Mouse (Mus musculus): Measurements from ENCODE around the gene 2310034G01Rik.

2310034G01Rik gene

DNA sequence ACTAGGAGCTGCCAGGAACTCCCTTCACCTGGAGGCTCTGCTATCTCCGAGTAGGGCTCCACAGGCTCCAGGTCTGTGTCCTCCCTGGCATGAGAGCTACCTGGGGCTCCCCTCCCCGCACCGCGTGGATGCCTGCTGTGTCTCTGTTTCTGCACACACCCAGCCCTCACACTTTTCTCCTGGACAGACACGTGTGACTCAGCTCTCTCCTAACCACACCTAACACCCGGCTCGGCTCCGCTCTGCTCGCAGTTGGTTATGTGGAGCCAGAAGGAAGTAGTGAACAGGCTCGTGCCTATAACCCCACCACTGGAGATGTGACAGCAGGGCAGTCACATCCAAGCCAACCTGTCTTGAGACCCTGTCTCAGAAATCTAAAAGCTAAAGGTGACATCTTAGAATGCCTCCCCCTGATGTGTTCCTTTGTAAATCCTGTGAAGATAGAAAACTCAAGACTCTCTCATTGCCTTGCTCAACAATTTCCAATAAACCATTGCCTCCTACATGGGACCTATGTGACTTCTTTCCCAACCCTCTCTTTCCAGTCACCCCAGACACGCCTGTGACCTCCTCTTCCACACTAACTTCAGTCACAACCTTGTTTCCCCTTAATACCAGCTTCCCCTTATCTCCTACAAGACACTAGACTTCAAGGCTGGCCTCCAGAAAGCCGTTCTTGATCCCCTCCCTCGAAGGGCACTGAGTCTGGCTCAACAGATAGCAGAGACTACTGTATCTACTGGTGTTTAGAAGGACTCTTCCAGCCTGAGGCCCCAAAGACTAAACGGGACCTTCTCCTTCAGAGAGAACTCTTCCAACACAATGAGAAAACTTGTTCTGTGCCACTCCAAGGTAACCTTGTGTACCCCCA is 35.0 kb downstream of the 2310034G01Rik start:
- DNase-seq: no peak

- DNase-seq: peak; percentile 37
These were observed 35.9 kb downstream of the 2310034G01Rik start for GRCm38 (mm10) chr19:46314151-46314601.

DNA sequence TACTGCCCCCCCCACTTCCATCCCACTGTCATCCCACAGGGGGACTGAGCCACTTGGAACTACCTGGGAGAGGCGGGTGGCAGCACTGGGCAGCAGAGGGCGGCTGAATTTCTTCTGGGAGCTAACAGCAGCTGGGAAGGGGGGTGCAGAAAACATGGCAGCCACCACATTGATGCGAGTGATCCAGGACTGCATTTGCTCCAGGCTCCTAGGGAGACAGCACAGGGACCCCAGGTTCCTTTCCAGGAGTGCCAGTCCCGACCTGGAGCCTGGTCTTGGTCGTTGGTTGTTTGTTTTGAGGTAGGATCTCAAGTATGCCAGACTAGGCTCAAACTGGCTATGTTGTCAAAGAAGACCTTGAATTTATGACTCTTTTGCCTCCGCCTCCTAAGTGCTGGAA is 36.5 kb downstream of the 2310034G01Rik start:
- no peak for DNase-seq

- DNase-seq: no peak
These were observed 37.0 kb downstream of the 2310034G01Rik start for GRCm38 (mm10) chr19:46313116-46313515.

DNA sequence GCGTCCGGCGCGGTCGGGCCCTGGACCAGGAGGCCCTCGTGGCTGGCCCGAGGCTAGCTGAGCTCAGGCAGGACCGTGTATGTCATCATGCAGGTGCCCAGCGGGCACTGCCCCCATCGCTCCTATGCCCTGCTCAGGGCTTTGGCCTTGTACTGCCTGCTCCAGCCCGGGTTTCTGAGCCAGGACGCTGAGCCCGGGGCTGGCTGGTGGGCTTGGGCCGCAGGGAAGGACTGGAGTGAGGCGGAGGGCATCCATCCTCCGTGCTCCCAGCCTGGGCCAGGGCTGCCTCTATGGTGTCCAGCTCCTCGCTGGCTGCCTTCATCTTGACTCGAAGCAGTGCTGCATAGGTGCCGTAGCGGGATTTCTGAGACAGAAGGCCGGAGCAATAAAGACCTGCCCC is 37.5 kb downstream of the 2310034G01Rik start:
- DNase-seq: no peak

- DNase-seq: no peak
These were observed 38.8 kb downstream of the 2310034G01Rik start for GRCm38 (mm10) chr19:46311341-46311740.

DNA sequence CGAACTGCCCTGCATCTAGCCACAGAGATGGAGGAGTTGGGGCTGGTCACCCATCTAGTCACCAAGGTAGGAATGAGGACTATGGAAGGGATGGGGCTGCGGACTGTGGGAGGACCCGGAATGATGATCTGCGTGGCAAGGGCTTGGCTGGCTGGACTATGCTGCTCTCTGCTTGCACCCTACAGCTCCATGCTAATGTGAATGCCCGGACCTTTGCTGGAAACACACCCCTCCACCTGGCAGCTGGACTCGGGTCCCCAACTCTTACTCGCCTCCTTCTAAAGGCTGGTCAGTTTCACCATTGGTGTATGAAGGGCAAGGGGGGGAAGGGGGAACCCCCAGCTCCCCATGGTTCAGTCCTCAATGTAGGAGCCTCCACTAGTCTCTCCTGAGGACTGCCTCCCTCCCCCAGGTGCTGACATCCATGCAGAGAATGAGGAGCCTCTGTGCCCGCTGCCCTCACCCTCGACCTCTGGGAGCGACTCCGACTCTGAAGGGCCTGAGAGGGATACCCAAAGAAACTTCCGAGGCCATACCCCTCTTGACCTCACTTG is 39.7 kb downstream of the 2310034G01Rik start:
- DNase-seq: no peak

GRCm38 (mm10) chr19:46309651-46310305 is 40.3 kb downstream of the 2310034G01Rik start:
- no peak for DNase-seq

DNA sequence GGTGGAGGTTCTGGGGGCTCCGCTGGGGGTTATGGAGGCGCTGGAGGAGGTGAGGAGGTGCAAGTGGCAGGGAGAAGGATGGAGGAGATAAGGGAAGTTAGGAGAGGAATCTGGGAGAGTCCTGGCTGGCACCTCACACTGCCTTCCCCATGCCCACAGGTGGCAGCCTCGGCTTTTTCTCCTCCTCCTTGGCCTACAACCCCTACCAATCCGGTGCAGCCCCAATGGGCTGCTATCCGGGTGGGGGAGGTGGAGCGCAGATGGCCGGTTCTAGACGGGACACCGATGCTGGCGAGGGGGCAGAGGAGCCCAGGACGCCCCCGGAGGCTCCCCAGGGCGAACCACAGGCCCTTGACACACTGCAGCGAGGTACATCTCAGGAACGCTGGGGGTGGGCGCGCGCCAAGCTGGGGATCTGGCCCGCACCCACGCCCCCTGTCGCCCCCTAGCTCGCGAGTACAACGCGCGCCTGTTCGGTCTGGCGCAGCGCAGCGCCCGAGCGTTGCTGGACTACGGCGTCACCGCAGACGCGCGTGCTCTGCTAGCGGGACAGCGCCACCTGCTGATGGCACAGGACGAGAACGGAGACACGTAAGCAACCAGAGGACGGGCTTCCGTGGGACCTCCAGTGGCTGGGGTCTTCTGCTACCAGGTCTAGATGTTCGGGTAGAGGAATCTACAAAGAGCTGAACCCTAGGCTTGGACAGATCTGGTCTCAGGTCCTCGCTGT is 41.2 kb downstream of the 2310034G01Rik start:
- peak; percentile 90 for DNase-seq

DNA sequence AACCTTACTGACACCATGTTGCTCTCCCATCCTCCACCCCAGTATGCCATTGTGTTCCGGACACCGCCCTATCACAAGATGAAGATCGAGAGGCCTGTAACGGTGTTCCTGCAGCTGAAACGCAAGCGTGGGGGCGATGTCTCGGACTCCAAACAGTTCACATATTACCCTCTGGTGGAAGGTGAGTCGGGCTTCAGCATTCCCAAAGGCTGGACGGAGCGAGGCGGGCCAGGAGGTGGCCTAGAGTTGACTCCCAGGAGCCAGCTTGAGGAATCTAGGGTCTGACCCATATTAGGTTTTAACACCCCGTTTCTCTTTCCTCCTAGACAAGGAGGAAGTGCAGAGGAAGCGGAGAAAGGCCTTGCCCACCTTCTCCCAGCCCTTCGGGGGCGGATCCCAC is 41.8 kb downstream of the 2310034G01Rik start:
- DNase-seq: no peak

DNA sequence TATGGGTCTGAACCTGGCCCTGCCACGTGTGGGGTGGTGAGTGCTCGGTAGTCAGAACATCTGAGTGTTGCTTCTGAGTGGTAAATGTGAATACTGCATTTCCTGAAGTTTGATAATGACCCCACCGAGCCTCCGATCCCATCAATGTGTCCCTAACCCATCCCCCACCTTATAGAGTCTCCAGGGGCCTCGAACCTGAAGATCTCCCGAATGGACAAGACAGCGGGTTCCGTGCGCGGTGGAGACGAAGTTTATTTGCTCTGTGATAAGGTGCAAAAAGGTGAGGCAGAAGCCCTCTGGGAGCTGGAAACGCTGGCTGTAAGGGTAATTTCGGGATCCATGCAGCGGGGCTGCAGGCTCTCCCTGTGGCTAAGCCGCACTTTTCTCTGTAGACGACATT is 42.3 kb downstream of the 2310034G01Rik start:
- DNase-seq: no peak

DNA sequence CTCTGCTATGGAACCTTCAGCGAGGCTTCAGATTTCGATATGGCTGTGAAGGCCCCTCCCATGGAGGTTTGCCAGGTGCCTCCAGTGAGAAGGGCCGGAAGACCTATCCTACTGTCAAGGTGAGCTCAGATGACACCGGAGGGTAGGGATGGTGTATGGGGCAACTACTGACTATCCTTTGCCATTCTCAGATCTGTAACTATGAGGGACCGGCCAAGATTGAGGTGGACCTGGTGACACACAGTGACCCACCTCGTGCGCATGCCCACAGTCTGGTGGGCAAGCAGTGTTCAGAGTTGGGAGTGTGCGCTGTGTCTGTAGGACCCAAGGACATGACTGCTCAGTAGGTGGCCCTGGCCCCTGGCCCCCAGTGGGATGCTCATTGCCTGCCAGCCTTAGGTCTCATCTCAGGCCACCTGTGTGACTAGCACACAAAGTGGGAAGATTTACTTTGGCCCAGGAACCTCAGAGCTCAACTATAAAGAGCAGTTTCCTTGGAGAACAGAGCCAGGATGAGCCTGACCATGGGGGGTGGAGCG is 43.3 kb downstream of the 2310034G01Rik start:
- no peak for DNase-seq

- no peak for DNase-seq
These were observed 43.9 kb downstream of the 2310034G01Rik start for GRCm38 (mm10) chr19:46306268-46306610.

GRCm38 (mm10) chr19:46305432-46306267 is 44.5 kb downstream of the 2310034G01Rik start:
- peak; percentile 94 for DNase-seq

DNA sequence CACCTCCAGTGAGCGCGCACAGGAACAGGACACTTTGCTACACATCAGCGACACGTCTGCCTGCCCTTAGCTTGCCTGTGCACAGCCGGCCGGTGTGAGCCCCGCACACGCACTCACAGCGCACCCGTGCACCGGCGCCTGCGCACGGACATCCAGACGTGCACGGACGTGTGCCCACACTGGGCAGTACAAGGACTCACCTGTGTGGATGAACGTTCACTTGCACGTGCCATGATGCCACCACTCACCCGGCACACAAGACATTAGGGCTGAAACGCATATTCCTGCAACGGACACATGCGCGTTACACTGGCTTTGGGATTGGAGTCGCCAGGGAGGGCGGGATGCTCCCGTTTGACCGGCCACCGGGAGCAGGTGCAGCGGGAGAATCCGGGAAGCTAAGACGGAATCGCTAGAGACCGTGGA is 45.2 kb downstream of the 2310034G01Rik start:
- DNase-seq: peak; percentile 30

GRCm38 (mm10) chr19:46304216-46304841 is 45.8 kb downstream of the 2310034G01Rik start, which contains the start of gene Nfkb2:
Gene Nfkb2, plus strand, starts transcription at chr19:46304320.
- peak; percentile 97 for DNase-seq

DNA sequence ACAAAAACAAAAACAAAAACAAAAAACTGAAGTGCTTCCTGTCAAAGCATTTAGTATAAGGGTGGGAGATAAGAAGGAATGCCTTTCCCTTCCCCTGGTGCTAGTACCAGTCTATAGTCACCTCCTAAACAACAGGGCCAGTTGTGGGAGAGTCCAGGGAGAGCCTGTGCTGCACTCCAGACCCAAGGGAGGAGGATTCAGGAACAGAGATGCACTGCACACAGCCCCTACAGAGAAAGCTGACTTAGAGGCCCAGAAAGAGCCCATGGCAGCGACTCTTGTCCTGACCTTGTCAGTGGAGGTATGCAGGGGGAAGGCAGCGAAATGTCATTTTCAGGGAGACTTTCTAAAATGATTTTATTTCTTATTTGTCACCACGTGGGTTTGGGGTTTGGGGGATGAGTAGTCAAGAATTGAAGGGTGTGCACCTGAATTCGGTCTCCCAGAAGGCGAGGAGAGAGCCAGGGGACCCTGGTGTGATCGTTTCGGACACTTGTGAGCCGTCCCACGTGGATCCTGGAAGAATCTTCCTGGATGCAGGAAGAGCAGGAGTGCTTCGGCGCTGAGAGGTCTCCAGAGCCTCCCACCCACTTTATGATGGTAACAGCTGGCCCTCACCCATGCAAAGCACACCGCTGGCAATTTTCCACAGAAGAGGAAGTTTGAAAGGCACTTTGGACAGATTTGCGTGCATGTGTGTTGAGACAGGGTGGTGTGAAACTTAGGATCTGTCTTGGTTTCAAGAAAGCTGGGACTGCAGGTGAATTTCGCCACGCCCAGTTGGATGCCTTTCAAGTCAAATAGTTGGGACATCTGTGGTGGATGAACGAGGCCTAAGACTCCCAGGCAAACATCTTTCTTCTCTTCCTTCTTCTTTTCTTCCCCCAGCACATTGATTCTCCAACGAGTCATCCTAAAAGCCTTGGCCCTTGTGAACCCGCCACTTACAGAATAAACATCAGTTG is 46.6 kb downstream of the 2310034G01Rik start:
- no peak for DNase-seq

GRCm38 (mm10) chr19:46302551-46302950 is 47.6 kb downstream of the 2310034G01Rik start:
- DNase-seq: no peak

DNA sequence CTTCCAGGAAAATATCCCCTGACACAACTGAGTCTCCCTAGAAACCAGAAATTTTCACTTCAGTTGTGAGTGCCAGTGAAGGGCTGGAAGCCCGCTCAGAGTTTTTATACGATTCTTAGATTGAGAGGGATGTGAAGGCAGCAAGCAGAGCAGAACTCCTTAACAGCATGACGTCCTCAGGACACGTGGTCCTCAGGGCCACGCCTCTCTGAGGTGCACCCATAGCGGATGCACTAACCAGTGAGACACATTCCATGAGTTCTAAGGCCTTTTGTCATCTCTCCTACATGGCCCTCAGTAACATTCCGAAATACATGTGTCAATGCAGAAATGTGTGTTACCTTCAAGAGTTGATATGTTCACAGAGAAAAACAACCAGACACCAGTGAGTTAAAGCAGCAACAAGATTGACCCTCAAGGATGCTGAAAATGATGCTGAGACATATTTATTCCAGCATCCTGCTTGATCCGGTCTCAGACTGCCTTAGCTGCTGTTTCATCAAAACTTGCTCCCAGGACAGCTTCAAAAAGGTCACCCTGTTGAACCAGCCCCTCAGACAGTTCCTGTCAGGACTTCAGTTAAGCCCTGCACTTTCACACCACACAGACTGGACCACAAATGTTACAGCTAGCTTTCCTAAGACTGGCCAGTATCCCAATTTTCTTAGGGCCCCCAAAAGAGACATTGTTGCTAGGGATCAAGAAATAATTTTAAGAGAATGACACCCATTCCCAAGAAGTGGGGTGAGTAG is 49.6 kb downstream of the 2310034G01Rik start:
- no peak for DNase-seq

Data from lung, postnatal 36 days (tissue).